ENCODE assay signal across 12 mouse cellular contexts in the genomic region with DNA sequence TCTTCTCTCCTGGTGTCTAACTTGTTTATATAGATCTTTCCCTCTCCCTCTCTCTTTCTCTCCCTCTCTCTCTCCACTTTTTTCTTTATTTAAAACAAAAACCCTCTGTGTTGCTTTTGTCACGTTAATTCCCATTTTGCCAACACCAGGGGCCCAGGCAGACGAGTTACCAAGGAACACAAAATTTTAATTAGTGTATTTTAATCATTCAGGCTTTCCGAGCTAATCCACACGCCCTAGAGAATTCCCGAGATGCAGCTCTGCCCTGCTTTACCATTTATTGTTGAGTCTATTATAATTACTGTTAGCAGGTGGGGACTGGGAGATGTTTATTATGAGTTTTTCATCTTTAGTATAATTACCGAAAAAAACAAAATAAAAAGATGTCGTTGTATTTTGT. TPM values are rescaled to one million over a fixed set of nuclear protein-coding genes. Genes with fewer than 3 reads are reported as not detected.
DNase-seq lines count a peak whose midpoint lies in the region; ATAC-seq and TF ChIP-seq lines count a peak whose summit lies in the region.
"Had no signal": no experiment of that assay in that cellular context is flagged by ENCODE, and none has a peak within 500 bp of the region (broad histone marks: within the 10 kb centered on the region; RNA-seq: fewer than 3 reads in every experiment).

No protein-coding gene starts in this region.

- peak overlapping the region; percentile 18; the same call in 1 of the 2 replicates for H3K4me3 ChIP-seq in neural tube, embryonic 11.5 days (ENCODE audit: low read depth, low read length)
- H3K4me3 ChIP-seq in forebrain, embryonic 14.5 days (ENCODE audit: low read depth, low read length): peak overlapping the region; percentile 16
- H3K4me3 ChIP-seq in intestine, postnatal 0 days (ENCODE audit: low read depth, low read length): no peak overlapping the region
- peak overlapping the region; percentile 14; the same call in 1 of the 2 replicates for H3K4me3 ChIP-seq in neural tube, embryonic 15.5 days (replicated peaks)
- H3K4me3 ChIP-seq in gastrocnemius, adult 2 months: no peak overlapping the region

- no peak overlapping the region for H3K9ac ChIP-seq in neural tube, embryonic 11.5 days (ENCODE audit: low read length)
- peak overlapping the region; percentile 41; the same call in 1 of the 2 replicates for H3K9ac ChIP-seq in forebrain, embryonic 14.5 days (ENCODE audit: low read length)
- H3K9ac ChIP-seq in intestine, postnatal 0 days (ENCODE audit: low read depth, low read length): no peak overlapping the region
- H3K9ac ChIP-seq in neural tube, embryonic 15.5 days (replicated peaks): no peak overlapping the region

- H3K27me3 ChIP-seq in neural tube, embryonic 11.5 days (ENCODE audit: control insufficient read depth, insufficient read depth, low read length): peaks cover 54% of the 10 kb centered on the region
- no peaks in the 10 kb centered on the region for H3K27me3 ChIP-seq in forebrain, embryonic 14.5 days (replicated peaks; ENCODE audit: control insufficient read depth, insufficient read depth, low read length)
- peaks cover 27% of the 10 kb centered on the region for H3K27me3 ChIP-seq in intestine, postnatal 0 days (replicated peaks; ENCODE audit: control insufficient read depth, insufficient read depth, low read length)
- H3K27me3 ChIP-seq in neural tube, embryonic 15.5 days (replicated peaks): peaks cover 59% of the 10 kb centered on the region
- H3K27me3 ChIP-seq: Patski had no signal

- H3K27ac ChIP-seq in neural tube, embryonic 11.5 days (ENCODE audit: low read depth, low read length): no peak overlapping the region; the same call in 1 of the 2 replicates
- peak overlapping the region; percentile 81 for H3K27ac ChIP-seq in forebrain, embryonic 14.5 days (ENCODE audit: low read depth, low read length)
- no peak overlapping the region for H3K27ac ChIP-seq in intestine, postnatal 0 days (ENCODE audit: low read depth, low read length)
- H3K27ac ChIP-seq in neural tube, embryonic 15.5 days (replicated peaks): peak overlapping the region; percentile 63
- H3K27ac ChIP-seq in gastrocnemius, adult 2 months: no peak overlapping the region
- H3K27ac ChIP-seq: macrophage had no signal

- no peak for ATAC-seq in neural tube, embryonic 11.5 days (ENCODE audit: insufficient read depth, low FRiP score, low TSS enrichment)
- ATAC-seq in forebrain, embryonic 14.5 days: no peak
- ATAC-seq in intestine, postnatal 0 days: no peak
- no peak for ATAC-seq in neural tube, embryonic 15.5 days (ENCODE audit: low FRiP score)
- ATAC-seq: Patski had no signal

- TF ChIP-seq CTCF in intestine, postnatal 0 days (IDR thresholded peaks at IDR 0.05; ENCODE audit: low read depth): no peak
- no peak for TF ChIP-seq CTCF in gastrocnemius, adult 2 months (IDR thresholded peaks at IDR 0.05)

- no peaks in the 10 kb centered on the region for H3K36me3 ChIP-seq in neural tube, embryonic 11.5 days (ENCODE audit: control insufficient read depth, insufficient read depth, low read length)
- H3K36me3 ChIP-seq in forebrain, embryonic 14.5 days (ENCODE audit: control insufficient read depth, insufficient read depth, low read length): no peaks in the 10 kb centered on the region
- H3K36me3 ChIP-seq in intestine, postnatal 0 days (ENCODE audit: control insufficient read depth, insufficient read depth): no peaks in the 10 kb centered on the region
- H3K36me3 ChIP-seq in neural tube, embryonic 15.5 days: no peaks in the 10 kb centered on the region

- H3K9me3 ChIP-seq in neural tube, embryonic 11.5 days (ENCODE audit: control insufficient read depth, low read length): no peaks in the 10 kb centered on the region
- no peaks in the 10 kb centered on the region for H3K9me3 ChIP-seq in forebrain, embryonic 14.5 days (replicated peaks; ENCODE audit: control insufficient read depth, low read length)
- no peaks in the 10 kb centered on the region for H3K9me3 ChIP-seq in intestine, postnatal 0 days (ENCODE audit: control insufficient read depth)
- H3K9me3 ChIP-seq in neural tube, embryonic 15.5 days (replicated peaks): no peaks in the 10 kb centered on the region

- 38% methylated on average over 7 of the region's 7 CpGs for WGBS in neural tube, embryonic 11.5 days
- WGBS in forebrain, embryonic 14.5 days: 6% methylated on average over 7 of the region's 7 CpGs
- WGBS in intestine, postnatal 0 days: 76% methylated on average over 7 of the region's 7 CpGs
- WGBS in neural tube, embryonic 15.5 days: 21% methylated on average over 7 of the region's 7 CpGs

- H3K4me1 ChIP-seq in neural tube, embryonic 11.5 days (ENCODE audit: control insufficient read depth, insufficient read depth, low read length): peaks cover 21% of the 10 kb centered on the region
- peaks cover 38% of the 10 kb centered on the region for H3K4me1 ChIP-seq in forebrain, embryonic 14.5 days (ENCODE audit: control insufficient read depth, insufficient read depth, low read length)
- no peaks in the 10 kb centered on the region for H3K4me1 ChIP-seq in intestine, postnatal 0 days (replicated peaks; ENCODE audit: control insufficient read depth, insufficient read depth, low read length)
- H3K4me1 ChIP-seq in neural tube, embryonic 15.5 days: peaks cover 47% of the 10 kb centered on the region

- peak overlapping the region; percentile 39 for H3K4me2 ChIP-seq in neural tube, embryonic 11.5 days (ENCODE audit: low read depth)
- H3K4me2 ChIP-seq in forebrain, embryonic 14.5 days (ENCODE audit: low read length): peak overlapping the region; percentile 55
- H3K4me2 ChIP-seq in intestine, postnatal 0 days (replicated peaks; ENCODE audit: low read depth): peak overlapping the region; percentile 30; the same call in 1 of the 2 replicates
- H3K4me2 ChIP-seq in neural tube, embryonic 15.5 days: peak overlapping the region; percentile 54

- intact Hi-C loops in gastrocnemius, adult 2 months (cut with DNase I): no loop called here

- no peak for DNase-seq in neural tube, embryonic 11.5 days (ENCODE audit: low spot score)
- no peak for DNase-seq in neural tube, embryonic 10.5 days (ENCODE audit: extremely low spot score, low spot score)
- DNase-seq in forebrain, embryonic 14.5 days (ENCODE audit: low spot score): peak; percentile 68
- DNase-seq in gastrocnemius, adult 2 months: no peak
- DNase-seq in cerebellum, adult 9-11 months: no peak
- no peak for DNase-seq in T-cell, adult 2 months (ENCODE audit: low spot score)
- DNase-seq: gastrocnemius, postnatal 36 days; kidney, postnatal 4 days had no signal

RNA-seq across cellular contexts. Expression of a gene that starts 56.4 kb away (rescaled TPM):
- 4.9 and 7.3 TPM in 2 replicates for polyA plus RNA-seq in neural tube, embryonic 11.5 days (2014; fragmentation: Nextera tagmentation; extraction: Ambion mirVana)
- polyA plus RNA-seq in forebrain, embryonic 14.5 days (2014; fragmentation: Nextera tagmentation; extraction: Ambion mirVana): 0.57 and 1.1 TPM in 2 replicates
- polyA plus RNA-seq in intestine, postnatal 0 days (2015; fragmentation: Nextera tagmentation; extraction: Ambion mirVana): 5.6 and 6.6 TPM in 2 replicates
- polyA plus RNA-seq in neural tube, embryonic 15.5 days (2015; fragmentation: Nextera tagmentation; extraction: Ambion mirVana): 11.0 and 12.3 TPM in 2 replicates
- 10 to 100 TPM; 31.2 to 41.3 TPM for total RNA-seq in gastrocnemius, adult 2 months (2021)

Comparison
In these comparisons a context has a peak if more than half of its experiments do, and no peak if none do; other contexts are left out.
1. H3K27ac ChIP-seq: peak in forebrain, embryonic 14.5 days (single experiment) and neural tube, embryonic 15.5 days (single experiment); none in neural tube, embryonic 11.5 days (single experiment), intestine, postnatal 0 days (single experiment) and gastrocnemius, adult 2 months (single experiment).
2. H3K4me3 ChIP-seq: peak in neural tube, embryonic 11.5 days (single experiment), forebrain, embryonic 14.5 days (single experiment) and neural tube, embryonic 15.5 days (single experiment); none in intestine, postnatal 0 days (single experiment) and gastrocnemius, adult 2 months (single experiment).
3. Peak in every context shown above with its lines, with median percentiles within 50 percentile points of each other: H3K4me2 ChIP-seq.